Mouse (Mus musculus) lung, postnatal 10 days (tissue): ENCODE measurements at regions not wholly inside any gene's neighbourhood (a gene's known extent, or its start where the extent isn't known, plus 50 kb on each side); places are given as distances from the start of the nearest gene placed in this dataset.

Source experiments
- DNase-seq: peaks from one replicate; pipeline ENCODE4 v3.0.0; 2021

DNA sequence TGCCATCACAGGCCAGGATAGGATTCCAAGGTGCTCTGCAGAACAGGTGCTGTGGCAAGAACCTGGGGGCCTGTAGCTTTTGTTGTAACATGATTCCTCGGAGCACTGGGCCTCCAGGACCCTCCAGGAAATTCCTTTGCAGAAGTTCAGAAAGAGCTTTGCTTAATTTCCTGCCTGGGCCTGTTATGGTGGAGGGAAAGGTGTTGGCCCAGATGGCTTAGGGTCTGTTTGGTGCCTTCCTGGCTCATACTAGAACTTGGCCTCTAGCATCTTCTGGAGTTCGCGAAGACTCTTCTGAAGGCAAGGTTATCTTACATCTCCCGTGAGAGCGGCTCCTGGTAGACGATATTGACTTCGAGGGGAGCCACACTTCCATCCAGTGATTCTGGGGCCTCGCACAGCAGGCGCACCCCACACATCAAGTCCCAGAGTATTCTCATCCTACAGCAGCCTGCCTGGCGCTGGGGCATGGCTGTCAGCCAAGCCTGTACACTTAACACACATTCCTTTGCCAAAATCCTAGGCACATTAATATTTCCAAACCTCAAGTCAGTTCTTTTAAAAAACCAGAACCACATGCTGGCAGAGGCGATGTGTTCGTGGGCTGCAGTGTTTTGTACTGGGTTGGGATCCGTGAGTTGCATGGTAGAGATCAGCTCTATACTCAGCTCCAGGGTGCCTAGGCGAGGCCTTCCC, 54.5 kb upstream of the Cxcl14 start:
- no peak for DNase-seq

DNA sequence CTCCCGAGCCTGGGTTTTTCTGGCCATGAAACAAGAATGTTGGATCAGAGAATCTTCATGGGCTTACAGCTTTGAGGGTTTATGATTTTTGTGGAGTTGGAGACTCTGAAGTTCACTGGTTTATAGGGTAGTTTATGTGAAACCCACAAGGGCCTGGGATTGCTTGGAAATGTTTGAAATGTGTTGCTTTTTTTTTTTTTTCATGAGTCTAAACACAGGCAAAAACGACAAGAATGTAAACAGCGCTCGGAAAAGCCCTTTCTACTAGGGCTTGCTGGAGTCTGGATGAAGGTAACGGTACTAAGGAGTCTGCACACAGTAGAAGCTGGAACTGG, 55.0 kb upstream of the Cxcl14 start:
- DNase-seq, result peak; percentile 34

GRCm38 (mm10) chr13:56352436-56352835, 56.1 kb upstream of the Cxcl14 start:
- DNase-seq, result no peak

- peak; percentile 71 for DNase-seq
Observed at GRCm38 (mm10) chr13:56352839-56353605, 56.7 kb upstream of the Cxcl14 start.

DNA sequence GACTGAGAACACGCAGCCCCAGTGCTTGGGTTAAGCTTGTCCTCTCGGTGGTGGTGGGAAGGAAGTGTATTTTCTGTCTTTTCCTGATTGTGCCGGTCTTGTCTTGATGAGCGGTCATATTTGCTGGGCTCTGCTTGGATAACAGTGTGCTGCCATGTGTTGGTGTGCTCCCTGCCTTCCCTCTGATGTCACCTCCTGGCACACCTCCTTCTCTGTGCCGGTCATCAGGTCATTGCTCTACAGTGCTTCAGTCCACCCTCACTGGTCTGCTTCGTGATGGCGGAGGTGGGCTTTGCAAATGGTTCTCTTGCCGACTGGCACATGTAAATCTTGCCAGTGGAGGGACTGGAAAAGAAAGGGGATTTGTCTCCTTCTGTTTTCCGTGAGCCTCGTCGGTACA, 57.6 kb upstream of the Cxcl14 start:
- DNase-seq, result no peak

GRCm38 (mm10) chr13:56354630-56355029, 58.3 kb upstream of the Cxcl14 start:
- no peak for DNase-seq

DNA sequence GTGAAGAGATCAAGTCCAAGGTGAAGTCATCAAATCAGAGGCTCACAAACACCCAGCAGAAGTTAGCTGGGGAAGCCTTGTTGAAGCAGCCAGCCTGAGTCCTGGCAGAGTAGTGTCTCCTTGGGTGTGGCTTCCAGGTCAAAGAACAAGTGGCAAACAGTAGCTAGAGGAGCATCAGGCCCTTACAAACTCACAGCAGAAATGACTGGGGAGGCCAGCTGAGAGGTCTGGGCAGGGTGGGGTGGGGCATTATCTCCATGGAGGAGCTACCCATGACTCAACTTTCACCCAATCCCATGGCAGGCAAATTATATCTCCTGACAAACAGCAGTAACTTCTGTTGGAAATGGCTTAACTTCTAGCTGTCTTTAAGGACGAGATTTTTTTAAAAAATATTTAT, 60.6 kb upstream of the Cxcl14 start:
- DNase-seq, result no peak

DNA sequence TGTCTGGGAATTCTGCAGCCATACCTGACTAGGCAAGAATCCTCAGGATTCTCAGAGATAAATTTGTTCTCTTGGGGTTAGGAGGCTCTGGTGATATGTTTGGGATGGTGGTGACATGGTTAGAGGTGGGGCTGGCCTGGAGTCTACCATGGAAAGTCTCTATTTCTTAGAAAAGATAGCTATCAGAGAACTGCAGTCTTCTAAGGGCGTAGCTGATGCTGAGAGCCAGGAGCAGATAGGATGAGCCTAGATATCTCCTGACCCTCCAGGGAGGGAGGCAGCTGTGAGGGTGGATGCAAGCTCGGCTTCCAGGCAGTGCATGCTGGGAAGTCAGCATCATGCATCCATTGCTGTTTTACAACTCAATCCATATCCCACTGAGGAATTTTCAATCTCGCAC, 61.6 kb upstream of the Cxcl14 start:
- no peak for DNase-seq

GRCm38 (mm10) chr13:56358827-56359226, 62.5 kb upstream of the Cxcl14 start:
- DNase-seq, result peak; percentile 46

GRCm38 (mm10) chr13:56359554-56359953, 63.2 kb upstream of the Cxcl14 start:
- no peak for DNase-seq

GRCm38 (mm10) chr13:56360803-56361202, 64.5 kb upstream of the Cxcl14 start:
- peak; percentile 52 for DNase-seq

DNA sequence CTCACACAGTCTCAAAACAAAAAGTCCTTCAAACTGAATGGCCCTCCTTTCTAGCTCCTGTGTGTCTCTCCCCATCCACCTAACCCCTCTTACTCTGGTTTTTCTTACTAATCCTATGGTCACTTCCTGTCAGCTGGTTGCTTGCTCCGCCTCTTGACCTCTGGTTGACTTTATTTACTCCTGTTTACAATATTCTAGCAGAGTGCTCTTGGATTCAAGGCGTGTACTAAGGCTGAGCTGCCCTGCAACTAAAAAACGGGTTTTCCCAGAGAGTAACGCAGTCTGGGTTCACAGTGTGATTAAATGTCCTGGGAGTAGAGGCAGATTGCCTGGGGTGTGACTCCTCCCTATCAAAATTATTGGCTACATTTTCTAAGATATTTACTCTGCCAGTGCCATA, 64.2 kb upstream of the Gm3045 start:
- peak; percentile 54 for DNase-seq

DNA sequence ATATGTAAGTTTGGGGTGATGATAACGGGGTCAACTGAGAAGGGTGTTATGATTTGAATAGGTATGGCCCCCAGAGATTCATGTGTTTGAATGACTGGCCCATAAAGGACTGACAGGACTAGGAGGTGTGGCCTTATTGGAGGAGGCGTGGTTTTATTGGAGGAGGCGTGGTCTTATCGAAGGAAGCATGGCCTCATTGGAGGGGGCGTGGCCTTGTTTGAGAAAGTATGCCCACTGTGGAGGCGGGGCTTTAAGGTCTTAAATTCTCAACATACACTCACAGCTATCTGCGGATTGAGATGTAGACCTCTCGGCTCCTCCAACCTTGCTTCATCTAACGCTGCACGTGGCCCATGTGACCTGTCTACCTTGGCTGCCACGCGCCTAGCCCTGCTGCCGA, 63.7 kb upstream of the Gm3045 start:
- peak; percentile 41 for DNase-seq

DNA sequence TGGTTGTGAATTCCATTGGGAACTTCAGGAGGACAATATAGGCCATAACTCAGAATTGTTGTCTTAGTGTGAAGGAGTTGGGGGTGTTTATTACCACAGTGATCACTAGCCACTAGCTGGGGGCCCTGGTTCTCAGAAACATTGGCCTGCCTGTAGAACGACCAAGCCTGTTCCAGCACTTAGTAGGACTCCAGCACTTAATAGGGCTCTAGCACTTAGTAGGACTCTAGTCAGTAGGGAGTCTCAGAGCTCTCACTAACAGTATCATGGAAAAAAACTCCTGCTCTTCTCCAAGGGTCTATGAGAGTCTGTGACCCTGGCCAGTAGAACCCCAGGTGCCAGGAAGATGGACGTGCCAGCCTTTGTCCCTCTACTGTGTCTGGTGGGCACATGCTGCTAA, 56.8 kb upstream of the Gm3045 start:
- no peak for DNase-seq

DNA sequence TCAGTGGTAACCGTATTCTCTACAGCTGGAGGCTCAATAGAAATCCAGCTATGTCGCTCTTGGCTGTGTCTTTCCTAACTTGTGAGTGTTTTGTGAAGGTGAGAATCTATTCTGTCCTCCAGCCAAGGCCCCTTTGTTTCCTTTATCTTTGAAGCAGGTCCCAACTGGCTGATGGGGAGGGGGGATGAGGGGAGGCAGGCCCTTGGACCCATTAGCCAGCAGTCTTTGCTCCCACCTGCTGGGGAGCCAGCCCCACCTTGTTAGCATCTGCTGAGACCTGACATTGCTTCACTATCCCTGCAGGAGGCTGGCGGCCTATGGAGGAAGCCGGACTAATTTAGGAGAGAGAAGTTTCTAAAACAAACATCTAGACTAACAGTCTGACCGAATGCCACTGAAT, 55.0 kb upstream of the Gm3045 start:
- DNase-seq, result no peak

DNA sequence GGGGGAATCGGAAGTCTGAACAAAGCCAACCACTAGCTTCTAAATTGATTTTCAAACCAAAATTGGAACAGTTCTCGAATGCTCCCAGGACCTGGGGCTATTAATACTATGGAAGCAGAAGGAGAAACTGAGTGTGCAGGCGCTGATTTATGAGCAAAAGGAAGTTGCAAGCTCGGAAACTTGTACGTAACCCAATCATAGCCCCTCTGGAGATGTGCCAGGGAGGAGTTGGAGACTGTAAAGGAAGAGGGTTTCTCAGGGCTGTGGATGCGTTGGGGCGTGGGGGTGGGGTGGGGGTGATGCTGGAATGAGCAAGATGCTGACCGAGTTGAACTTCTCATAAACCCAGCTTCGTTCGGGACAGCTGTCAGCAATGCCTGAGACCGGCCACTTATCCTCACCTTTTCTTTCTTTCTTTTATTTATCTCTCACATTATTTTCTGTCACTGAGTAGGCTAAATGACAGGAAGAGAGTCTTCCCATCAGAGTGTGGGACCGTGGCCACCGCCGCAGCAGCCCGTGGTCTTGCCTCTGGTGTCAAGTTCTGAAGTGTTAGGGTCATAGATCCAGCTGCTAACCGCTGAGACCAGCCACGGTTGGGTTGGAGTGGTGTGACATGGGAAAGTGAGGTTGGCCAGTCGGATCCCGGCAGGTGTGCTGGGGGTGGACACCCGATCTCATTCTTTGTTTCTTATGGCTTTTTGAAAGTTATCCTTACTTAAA, 54.2 kb upstream of the Gm3045 start:
- DNase-seq, result peak; percentile 54

DNA sequence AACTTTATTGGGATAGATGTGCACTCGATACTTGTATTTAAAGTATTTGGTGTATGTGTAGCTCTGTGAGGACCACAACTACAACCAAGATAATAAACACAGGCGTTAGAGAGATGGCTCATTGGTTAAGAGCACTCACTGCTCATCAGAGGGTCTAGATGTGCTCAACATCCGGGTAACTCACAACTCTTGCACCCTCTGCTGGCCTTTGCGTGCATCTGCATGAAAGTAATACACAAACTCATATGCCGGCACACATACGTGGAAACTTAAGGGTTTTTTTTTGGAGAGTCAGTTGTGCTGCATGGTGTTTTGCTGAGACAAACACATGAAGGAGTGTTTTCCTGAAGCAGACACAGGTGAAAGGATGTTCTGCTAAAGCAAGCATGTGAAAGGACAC, 53.7 kb upstream of the Gm3045 start:
- DNase-seq, result no peak
